Mouse (Mus musculus): ENCODE results near the gene Bcas3.

DNA sequence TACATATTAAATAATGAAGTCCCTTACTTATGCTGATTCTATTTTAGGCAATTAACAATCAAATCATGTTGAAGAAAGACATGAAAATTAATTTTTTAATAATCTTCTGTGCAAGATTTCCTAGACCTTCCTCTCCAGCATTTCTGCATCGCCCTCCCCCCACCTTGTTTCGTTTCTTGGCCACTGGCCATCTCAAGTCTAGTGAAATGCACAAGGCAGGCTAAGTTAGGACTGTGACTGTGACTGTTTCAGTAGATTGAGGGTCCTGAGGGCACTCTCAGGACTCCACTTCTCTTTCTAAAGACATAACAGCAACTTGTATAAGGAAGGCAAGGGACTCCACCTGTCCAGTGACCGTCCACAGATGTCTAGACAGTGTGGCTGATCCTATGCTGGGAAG lies 274.4 kb downstream of the Bcas3 start:
- no peak for TF ChIP-seq CTCF (IDR thresholded peaks at IDR 0.05; ENCODE audit: low read depth, low read length)
- TF ChIP-seq POLR2A (IDR thresholded peaks at IDR 0.05; ENCODE audit: borderline replicate concordance, low read depth, low read length), result no peak
